Mouse (Mus musculus): ENCODE measurements around the gene Maml3. TPM values are rescaled to one million over a fixed set of nuclear protein-coding genes. Genes with fewer than 3 reads are reported as not detected.

Maml3 gene
- total RNA-seq, 2 experiments from 2014 or later, result 7.4 to 8.5 TPM

DNA sequence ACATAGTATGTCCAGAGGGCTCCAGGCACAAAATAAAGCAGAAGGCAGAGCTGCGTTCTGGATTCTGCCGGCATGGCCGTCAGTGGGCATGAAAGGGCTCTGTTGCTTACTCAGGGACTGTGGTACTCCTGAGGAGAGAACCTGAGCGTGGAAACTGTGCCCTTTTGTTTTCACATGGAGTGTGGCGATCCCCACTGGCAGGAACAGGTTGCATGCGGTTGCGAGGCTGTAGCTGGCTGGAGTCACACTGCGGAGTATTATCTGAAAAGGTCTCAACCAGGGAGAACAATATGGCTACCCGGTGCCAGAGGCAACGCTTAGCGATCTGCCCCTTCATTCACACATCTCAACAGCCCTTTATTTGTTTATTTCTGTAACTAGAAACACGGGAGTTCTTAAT, 353.4 kb downstream of the Maml3 start:
- no peak for DNase-seq (ENCODE audit: low spot score in 2 of 2)

DNA sequence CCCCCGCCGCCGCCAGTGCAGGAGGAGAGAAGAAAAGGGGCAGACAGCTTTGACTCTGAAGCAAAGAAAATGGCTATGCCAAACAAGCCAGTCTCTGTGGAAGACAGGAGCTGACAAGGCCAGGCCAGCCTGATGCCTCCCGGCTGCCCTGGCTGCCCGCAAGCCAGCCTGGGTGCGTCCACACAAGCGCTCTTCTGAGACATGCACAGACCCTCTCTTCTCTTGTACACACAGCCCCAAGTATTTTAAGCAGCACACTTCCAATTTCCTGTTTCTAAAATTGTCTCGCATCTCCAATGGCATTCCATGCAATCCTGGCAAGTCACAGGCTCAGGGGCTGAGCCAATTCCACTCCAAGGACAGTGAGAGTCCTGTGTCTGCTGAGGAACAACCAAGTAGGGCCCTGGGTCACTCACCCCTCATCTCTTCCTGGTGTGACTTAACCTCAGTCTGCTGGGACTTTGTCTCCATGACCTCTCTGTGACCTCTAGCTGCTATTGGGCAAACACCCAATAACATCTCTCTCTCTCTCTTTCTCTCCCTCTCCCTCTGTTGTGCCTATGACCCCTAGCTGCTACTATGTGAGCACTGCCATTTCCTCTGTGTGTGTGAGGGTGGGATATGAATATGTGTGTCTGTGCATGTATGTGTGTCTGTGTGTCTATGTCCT, 354.9 kb downstream of the Maml3 start:
- no peak for DNase-seq (ENCODE audit: low spot score in 2 of 2)

DNA sequence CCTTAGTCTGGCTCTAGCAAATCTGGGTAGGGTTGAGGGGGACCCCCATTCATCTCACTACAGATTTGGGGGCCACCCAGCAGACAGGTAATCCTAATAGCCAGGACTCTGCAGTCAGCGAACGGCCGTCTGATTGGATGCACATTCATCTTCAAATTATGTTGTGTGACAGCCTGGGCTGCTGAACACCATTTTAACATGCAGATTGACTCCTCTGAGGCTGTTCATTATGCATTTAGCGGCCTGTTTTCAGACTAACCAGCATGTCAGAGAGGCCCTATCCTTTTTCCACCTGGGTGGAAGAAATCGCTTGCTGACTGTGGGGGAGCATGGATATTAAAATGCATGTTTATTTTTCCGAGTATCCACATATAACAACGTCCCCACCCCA, 355.5 kb downstream of the Maml3 start:
- DNase-seq (ENCODE audit: low spot score in 2 of 2), result no peak

DNA sequence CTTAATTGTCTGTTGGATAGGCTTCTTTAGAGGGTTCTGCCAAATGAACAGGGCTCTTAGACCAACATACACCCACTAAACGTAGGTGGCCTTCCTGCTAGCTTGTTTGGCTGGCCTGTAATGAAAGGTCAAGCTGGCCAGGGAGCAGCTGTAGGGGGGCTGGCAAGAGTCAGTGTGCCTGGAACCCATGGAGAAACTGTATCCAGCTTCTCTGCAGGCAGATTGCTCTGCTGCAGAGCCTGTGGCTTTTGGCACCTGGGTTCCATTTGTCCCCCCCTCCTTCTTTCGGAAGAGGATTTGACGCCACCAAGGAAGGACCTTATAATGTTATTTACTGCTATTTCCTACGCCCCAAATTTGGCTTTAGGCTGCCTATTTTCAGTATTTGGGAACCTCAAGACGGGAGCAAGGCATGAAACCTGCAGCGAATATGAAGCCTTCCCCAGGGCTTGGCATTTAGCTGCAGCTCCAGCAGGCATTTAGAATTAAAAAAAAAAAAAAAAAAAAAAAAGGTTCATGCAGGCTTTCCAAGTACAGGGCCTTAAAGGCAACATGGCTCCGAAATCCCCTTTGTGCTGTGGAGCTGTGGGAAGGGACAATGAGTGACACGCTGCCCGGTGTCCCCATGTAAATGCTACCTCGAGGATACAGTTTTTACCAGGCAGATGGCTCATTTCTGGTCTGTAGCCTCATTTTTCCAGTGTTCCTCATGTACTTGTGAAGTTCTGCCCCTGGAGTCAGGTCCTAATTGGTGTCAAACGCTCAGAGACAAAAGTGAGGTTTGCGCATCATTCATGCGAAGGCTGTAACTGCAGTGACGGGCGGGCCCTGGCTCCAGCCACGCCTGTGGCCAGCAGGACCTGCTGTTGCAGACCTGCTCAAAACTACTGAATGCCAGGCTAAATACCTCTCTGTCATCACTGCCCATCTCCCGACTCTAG, 356.2 kb downstream of the Maml3 start:
- no peak for DNase-seq (ENCODE audit: low spot score in 2 of 2)

DNA sequence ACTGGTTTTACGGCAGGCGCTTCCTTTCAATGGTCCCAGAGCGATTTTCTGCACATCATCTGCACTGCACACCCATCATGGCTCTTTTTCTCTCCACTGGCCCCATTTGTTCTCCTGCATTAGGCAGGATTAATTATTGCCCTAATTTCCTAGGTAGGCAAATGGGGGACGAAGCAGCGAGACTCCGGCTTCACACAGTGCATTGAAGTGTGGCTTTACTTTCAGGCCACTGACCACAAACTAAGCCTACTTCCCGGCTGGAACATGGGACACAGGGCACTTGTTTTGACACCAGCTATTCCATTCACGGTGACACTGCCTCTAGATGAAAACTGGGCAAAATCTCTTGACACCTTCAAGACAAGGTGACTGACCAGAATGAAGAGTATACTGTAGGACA, 358.1 kb downstream of the Maml3 start:
- DNase-seq (ENCODE audit: low spot score in 2 of 2), result no peak

DNA sequence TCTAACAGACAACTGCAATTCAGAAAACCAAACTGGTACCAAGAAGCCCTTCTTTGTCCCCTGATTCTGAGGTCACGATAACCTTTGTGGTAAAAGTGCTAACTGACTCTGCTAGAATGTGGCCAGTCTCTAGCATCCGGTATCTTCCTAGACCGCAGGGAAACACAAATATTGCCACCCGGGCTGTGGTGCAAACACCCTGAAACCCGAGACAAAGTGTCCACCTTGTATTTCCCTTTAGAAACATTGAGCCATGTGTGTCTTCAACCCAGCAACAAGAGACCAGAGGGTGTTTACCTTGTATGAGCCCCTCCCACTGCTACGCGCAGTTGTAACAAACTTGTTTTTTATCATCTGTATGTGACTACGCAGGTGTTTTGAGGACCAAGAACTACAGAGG, 359.7 kb downstream of the Maml3 start:
- DNase-seq (ENCODE audit: low spot score in 2 of 2), result no peak

DNA sequence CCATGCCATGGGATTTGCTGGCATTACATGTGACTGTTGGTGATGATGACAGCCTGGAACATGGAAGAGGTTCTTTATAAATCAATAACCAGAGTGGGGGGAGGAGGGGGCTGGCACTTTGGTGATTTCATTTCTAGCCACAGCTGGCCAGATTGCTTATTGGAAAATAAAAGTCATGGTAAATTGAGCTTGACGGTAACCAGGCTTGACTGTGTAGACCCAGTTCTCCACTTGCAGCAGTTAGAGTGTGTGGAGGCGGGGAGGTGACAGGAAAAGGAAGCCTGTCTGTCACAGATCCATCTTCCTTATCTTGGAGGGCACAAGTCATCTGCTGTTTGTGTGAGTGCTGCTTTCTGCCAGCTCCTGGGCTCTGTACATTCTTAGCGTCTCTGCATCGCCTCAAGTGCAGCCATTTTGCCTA, 360.5 kb downstream of the Maml3 start:
- DNase-seq (ENCODE audit: low spot score in 2 of 2), result no peak

DNA sequence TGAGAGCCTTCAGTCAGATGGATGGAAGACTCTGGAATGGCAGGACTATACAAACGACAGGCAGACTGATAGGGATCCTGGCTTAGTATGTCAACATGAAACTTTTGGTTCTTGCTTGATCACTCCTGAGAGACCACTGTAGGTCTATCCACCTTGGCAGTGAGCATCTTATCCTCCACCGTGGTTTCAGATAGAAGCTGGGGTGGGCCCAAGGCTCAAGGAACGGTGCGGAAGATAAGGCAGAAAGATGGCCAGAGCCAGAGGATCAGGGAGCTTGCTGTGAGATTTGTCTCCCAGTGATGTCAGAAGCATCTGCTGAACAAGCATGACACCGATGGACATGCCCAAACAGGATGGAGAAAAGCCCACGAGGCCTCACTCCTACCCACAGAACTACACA, 362.5 kb downstream of the Maml3 start:
- no peak for DNase-seq (ENCODE audit: low spot score in 2 of 2)

DNA sequence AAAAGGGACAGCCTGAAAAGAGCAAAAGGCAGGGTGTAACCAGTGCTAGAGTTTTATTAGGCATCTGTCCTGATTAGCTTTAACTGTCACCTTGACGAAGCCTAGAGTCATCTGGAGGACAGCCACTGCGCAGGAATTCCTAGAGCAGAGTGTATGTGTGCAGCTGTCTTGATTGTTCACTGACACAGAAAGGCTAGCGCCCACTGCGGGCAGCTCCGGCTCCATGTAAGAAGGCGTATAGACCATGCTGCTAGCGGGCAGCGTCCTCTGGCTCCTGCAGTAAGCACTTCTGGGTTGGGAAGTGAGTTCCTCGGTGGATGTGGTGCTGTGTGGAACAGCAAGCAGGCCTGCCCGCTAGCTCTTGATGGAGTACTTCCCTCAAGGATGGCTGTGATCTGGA, 363.1 kb downstream of the Maml3 start:
- DNase-seq (ENCODE audit: low spot score in 2 of 2), result no peak

DNA sequence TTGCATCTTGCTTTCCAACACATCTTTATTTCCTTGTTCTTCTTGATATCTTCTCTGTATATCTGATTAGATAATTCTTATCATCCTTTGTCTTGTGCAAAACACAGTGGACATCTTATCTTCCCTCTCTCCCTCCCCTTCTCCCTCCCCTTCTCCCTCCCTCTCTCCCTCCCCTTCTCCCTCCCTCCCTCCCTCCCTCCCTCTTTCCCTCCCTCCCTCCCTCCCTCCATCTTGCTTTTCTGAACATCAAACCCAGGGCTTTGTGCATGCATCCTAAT, 365.1 kb downstream of the Maml3 start:
- no peak for DNase-seq (ENCODE audit: low spot score in 2 of 2)

DNA sequence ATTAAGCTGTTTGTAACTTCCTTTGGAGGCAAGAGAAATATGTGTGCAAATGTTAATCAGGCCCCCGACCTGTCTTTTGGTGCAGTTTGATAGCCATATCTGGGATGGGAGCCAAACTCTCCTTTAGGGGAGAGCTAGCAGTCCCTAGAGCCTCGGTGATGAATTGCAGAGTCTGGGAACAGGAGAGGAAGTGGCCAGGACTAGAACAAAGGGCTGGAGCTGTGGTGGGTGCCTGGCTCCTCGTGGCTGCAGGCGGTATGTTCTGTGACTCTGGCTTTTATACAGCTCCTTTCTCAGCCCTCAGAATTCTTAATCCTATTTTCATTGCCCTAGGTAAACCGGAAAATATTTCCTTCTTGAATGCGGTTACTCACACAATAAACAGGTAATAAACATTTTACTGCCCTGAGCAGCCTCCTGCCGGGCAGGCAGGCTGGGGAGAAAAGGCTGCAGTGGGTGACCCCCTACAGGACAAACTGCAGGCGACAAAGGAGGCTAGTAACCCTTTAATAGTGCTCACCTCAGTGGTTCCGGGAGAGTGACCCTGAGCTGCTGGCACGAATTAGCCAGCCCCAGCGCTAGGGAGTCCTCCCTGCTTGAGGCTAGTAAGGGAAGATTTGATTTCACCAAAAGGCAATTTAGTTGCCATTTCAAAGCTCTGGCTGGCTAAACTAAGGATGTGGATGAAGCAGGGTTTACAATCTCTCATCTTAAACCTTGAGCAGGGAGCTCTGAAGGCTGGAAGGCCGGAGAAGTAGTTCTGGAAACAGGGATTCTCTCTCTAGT, 365.6 kb downstream of the Maml3 start:
- DNase-seq (ENCODE audit: low spot score in 2 of 2), result no peak

DNA sequence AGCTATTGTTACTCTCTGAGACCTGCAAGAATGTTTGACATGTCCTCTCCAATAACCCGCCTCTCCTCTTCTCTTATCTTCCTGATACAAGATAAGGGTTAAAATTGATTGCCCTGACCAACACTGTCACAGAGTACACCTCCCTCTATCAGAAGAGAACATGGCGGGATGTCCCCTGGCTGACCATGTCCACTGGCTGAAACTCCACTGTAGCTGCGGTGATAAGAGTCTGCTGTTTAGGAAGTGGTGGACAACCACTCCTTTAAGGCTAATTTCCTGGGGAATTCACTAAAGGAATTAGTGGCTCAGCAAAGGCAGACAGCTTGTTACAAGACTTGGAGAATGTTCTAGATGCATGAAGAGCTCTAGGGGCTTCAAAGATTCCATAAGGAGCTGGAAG, 371.2 kb downstream of the Maml3 start:
- DNase-seq (ENCODE audit: low spot score in 2 of 2), result no peak

DNA sequence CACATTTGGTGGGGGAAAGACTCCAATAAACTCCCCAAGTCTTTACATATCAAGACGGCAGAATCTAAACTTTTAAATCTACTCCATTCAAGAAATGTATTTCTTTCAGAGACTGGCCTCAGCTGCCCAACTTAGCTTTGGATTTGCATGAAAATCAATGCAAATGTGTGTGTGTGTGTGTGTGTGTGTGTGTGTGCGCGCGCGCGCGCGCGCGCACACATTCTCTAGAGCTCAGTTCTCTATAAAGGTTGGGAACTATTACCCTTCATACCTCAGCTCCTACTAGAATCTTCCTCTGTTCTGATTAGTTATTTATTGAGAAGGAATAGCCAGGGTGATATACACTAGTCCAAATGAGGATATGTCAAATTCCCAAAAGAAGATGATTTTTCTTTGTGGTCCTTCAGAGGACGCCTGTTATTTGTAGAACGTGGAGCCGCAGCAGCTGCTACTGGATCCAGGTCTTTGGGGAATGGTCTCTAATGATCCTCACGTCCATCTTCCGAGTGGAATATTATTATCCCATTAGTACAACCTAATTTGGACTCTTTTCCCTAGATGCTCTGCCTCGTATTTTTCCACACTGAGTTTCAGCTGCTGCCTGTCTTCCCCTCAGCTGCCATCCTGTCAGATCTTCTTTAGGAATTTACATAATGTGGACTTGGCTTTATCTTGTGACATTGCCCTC, 372.8 kb downstream of the Maml3 start:
- DNase-seq (ENCODE audit: low spot score in 2 of 2), result no peak

DNA sequence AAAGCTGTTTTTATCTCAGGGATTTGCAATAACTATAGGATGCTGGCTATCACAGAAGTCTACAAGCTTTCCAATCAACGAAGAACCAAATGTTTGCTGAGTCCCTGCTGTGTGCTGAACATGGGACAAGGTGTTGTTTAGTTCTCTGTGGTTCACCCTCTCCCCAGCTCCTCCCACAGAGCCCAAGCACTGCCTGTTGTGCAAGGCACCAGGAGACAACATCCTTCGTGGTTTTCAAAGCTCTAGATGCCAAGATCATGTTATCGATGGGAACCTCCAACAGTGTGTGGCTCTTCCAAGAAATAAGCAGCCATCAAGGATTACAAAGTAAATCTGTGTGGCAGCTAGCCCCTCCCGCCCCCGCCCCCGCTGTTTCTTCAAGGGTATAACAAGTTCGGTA, 374.2 kb downstream of the Maml3 start:
- DNase-seq (ENCODE audit: low spot score in 2 of 2), result no peak

DNA sequence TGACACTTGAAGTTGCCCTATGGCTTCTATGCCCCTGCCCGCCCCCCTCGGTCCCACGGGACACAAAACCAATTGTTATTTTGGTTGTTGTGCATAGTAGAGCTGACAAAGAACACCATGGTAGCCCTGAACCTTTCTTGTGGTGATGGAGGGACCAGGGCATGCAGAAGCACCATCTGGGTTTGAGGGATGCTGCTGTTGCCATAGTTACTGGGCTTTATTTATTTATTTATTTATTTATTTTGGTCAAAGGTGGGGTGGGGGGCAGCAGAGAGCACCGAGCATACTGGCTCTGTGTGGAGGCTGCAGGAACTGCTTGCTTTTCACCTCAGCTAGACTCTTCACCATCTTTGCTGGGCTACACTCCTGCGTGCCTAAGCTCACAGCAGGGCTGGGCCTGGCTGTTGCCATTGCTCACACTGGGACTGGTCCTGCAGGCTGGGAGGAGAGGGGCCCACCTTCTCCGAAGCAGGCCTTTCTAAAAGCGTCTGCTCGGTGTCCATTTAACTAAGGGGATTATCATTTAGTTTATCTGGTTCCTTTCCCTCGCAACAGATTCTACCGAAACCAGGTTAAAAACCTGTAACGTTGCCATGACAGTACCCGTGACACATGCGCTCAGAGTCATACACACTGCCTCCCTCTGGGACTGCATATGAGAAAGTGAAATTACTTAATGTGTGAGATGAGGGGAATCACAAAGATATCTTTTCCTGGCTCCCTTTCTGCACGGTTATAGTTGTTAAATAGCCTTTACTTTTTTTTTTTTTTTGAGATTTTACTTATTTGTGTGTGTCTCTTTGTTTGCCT, 375.6 kb downstream of the Maml3 start:
- no peak for DNase-seq (ENCODE audit: low spot score in 2 of 2)

DNA sequence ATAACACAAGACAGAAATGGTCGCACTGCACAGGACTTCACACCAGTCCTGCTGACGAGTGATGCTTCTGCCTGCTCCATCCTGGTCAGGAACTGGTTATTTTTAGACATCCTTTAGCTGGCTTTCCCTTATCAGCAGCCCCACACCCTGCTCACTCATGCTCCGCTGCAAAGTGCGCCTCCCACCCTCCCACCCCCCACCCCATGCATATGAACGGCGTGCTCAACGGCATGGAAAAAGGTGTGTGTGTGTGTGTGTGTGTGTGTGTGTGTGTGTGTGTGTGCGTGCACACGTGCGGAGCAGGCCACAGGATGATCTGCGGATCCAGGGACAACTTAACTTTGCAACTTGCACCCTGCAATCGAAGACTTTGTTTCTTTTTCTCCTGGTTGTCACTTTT, 376.4 kb downstream of the Maml3 start:
- no peak for DNase-seq (ENCODE audit: low spot score in 2 of 2)

DNA sequence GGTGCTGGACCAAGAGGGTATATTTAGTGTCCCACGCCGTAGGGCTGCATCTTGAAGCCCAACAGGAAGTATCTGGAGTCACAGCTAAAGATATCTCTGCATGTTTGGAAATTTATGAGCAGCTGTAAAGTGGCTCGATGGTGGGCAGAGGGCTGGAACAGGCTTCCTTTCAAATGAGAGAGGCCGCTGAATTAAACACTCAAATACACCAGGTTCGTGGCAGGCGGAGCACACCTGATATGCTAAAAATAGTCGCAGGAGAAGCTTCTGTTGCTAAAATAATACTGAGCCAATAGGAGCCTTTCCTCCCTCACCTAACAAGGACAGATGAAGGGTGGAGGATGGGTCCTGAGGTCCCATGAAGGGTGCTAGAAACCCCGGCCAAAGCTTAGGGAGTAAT, 376.9 kb downstream of the Maml3 start:
- DNase-seq (ENCODE audit: low spot score in 2 of 2), result no peak

DNA sequence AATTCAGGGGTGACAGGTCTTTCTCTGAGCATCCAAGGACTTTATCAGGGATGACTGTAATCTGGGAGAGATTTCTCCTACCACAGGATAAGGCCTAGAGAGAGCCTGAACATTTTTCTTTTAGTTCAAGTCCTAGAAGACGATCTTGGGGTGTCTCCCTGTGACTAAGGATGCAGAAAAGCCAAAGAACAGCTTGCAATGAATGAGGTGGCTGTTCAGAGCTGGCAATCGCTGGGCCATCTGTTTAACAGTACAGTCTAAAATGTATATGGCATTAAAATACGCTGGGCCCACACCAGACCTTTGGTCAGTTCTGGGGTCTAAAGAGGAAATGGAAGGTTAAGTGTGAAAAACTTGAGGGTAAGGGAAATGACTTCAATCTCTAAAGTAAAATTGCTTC, 377.4 kb downstream of the Maml3 start:
- DNase-seq (ENCODE audit: low spot score in 2 of 2), result no peak

DNA sequence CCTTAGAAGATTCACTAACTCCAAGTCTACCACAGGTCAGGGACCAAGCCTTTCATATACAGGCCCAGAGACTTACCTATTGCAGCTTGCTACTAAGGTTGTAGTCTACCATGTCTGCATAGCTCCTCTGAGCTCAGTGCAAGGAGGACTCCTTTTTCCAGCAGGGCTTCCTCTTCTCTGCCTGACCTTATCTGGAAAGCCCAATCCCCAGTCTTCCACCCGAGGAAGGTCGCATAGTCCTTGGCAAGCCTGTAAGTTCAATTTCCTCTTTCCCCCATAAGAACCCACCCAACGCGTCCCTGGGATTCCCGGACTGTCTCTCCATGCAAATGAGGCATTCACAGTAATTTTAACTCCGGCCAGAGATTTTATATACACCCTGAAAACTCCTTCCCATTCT, 378.6 kb downstream of the Maml3 start:
- DNase-seq (ENCODE audit: low spot score in 2 of 2), result no peak

DNA sequence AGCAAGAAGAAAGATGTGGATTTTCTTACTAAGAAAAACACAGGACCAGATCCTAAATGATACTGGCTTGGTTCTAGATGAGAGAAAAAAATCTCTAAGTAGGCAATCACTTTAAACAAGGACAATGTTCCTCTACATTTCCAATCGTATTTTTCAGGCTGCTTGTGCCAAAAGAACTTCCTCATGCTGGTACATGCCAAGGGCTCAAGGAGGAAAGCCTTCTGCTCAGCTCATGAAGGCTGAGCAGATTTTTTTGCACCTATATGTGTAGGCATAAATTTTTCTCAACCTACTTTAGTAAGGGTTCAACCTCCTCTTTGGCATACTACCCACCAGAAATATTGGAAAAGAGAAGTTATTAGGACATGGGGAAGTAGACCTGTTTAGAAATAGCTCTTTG, 384.9 kb downstream of the Maml3 start:
- no peak for DNase-seq (ENCODE audit: low spot score in 2 of 2)

DNA sequence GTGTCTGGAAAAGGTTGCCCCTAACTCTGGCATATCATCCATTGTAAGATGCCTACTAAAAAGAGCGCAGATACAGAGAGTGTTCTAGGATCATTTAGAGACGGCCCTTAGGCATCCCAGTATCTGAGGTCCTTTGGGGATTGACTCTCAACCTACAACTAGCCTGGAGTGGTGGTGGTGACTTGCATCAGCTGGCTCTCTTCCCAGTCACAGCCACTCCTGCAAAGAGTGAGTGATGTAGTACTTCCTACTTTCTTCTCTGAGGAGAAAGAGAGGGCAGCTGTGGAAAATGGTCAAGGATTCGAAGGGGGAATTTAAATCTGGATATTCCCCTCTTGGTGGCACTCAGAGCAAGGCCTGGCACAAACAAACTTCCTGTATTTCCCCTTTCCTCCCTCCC, 385.5 kb downstream of the Maml3 start:
- DNase-seq (ENCODE audit: low spot score in 2 of 2), result no peak

Measured in layer of hippocampus, postnatal 14 days (tissue).